Mouse (Mus musculus) heart, adult 2 months (tissue): ENCODE data around the gene Adora1. TPM values are rescaled to one million over a fixed set of nuclear protein-coding genes. Genes with fewer than 3 reads are reported as not detected.
A peak's percentile ranks its signal among the peaks of the same experiment; 100 is the strongest.
"Not testable (repeated sequence)": the region's sequence is repeated elsewhere in the genome, so short reads cannot be mapped to it uniquely, and the experiment has no call there.

Source experiments
- DNase-seq, 2 experiments: peaks; one replicate each; pipeline ENCODE4 v3.0.0; 2021
- H3K27ac ChIP-seq: fragments of 200-600 bp; 2 replicates; pipeline ENCODE4 v1.8.1; 2022
- H3K27me3 ChIP-seq: fragments of 200-500 bp; 2 replicates; pipeline ENCODE4 v1.6.1; 2012; ENCODE audit warnings: mild to moderate bottlenecking, low read length, inconsistent platforms, mixed read lengths; ENCODE audit not compliant: control insufficient read depth, insufficient read depth
- H3K36me3 ChIP-seq: fragments of 200-500 bp; 2 replicates; pipeline ENCODE4 v1.6.1; 2012; ENCODE audit warnings: low read length, inconsistent platforms; ENCODE audit not compliant: control insufficient read depth, insufficient read depth
- H3K4me1 ChIP-seq: fragments of 200-500 bp; 2 replicates; pipeline ENCODE4 v1.6.1; 2011; ENCODE audit warnings: low read length; ENCODE audit not compliant: control insufficient read depth, insufficient read depth
- H3K4me3 ChIP-seq: fragments of 200-600 bp; 2 replicates; pipeline ENCODE4 v1.8.1; 2022
- H3K79me2 ChIP-seq: fragments of 200-500 bp; replicated peaks from 2 replicates; pipeline ENCODE4 v1.6.1; 2012; ENCODE audit warnings: mild to moderate bottlenecking, inconsistent platforms, low read length, moderate library complexity, mixed read lengths; ENCODE audit not compliant: control insufficient read depth, insufficient read depth
- H3K9ac ChIP-seq: fragments of 200-500 bp; 2 replicates; pipeline ENCODE4 v1.6.1; 2012; ENCODE audit warnings: low read depth, mild to moderate bottlenecking, control low read depth, inconsistent platforms, low read length, mixed read lengths
- CTCF ChIP-seq: fragments of 200-600 bp; IDR thresholded peaks from 2 replicates; pipeline ENCODE4 v1.8.1; 2022; ENCODE audit warnings: antibody characterized with exemption, mild to moderate bottlenecking, moderate library complexity
- EP300 ChIP-seq: fragments of 200-500 bp; IDR thresholded peaks from 2 replicates; pipeline ENCODE4 v1.6.1; 2011; ENCODE audit warnings: low read depth, low read length, control low read depth; ENCODE audit not compliant: insufficient read depth
- POLR2A ChIP-seq: fragments of 200-500 bp; IDR thresholded peaks from 2 replicates; pipeline ENCODE4 v1.6.1; 2011; ENCODE audit warnings: mild to moderate bottlenecking, low read depth, low read length, control low read depth; ENCODE audit not compliant: insufficient read depth
- WGBS: fragments of 180-500 bp; shearing (Covaris S2); methylation state at CpG from one replicate; pipeline ENCODE4 v1.1.7; 2018; 5-methylcytosine and 5-hydroxymethylcytosine counted together
- intact Hi-C: fragments of 180-260 bp; cut with DNase I; formaldehyde crosslinking; loops from one replicate; pipeline ENCODE4 v1.15.1; 2025
- polyA plus RNA-seq: library from polyadenylated mRNA; depleted of rRNA; stranded (reverse); fragments of >200 nt; gene quantifications from 2 replicates; pipeline ENCODE4 v1.2.3, GENCODE M21; 2012
- total RNA-seq, 2 experiments: library from RNA; stranded (reverse); gene quantifications; 2 replicates each; pipeline ENCODE4 v1.2.3; 2021

Adora1 gene
- total and polyA plus RNA-seq, 3 experiments, result 9.6 to 19.4 (median 15.0) TPM

DNA sequence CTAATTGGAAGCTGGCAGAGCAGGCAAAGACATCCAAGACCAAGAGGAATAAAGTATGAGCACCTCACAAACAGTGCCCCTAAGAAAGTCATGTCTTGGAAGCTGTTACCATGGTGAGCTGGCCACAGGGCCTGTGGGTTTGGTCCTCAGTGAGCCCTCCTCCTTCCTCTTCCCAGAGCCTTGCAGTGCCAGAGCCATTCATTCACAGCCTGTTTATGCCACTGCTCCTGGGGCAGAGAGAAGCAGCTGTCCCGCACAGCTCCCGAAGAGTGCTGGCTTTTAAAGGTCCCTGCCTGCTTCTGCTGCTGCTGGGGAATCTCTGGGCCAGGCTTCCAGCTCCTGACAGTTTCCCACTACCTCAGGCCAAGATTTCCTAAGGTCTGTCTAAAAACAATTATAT is 30.6 kb upstream of the Adora1 start:
- Histone ChIP-seq H3K36me3 (no peaks in the 10 kb centered on the region), H3K79me2 (no peaks in the 10 kb centered on the region), H3K4me1 (no peaks in the 10 kb centered on the region), H3K27ac (no peak overlapping the region), H3K27me3 (no peaks in the 10 kb centered on the region), H3K4me3 (no peak overlapping the region), H3K9ac (no peak overlapping the region)
- intact Hi-C loops, result no loop called here
- WGBS, result 57% methylated on average over 2 of the region's 2 CpGs
- no peak for TF ChIP-seq EP300
- no peak for TF ChIP-seq POLR2A
- no peak for TF ChIP-seq CTCF
- no peak for DNase-seq

DNA sequence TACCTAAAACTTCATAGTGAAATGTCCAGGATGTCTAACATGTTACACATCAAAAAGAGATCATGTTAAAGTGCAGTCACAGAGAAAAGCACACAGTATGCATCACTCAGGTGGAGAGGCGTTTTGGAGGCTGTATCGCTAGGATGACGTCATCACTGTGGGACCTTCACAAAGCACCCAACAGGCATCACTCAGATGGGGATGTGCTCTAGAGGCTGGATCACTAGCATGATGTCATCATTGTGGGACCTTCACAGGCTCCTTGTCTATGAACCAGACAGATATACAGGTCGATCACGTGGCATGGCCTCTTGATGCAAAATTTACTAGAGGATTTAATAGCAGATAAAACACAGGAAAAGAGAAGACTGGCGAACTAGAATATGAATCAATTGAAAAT is 29.1 kb upstream of the Adora1 start:
- WGBS, result 87% methylated on average over 6 of the region's 6 CpGs
- no peak for DNase-seq
- Histone ChIP-seq H3K27me3 (no peaks in the 10 kb centered on the region), H3K9ac (no peak overlapping the region), H3K79me2 (no peaks in the 10 kb centered on the region), H3K27ac (no peak overlapping the region), H3K4me1 (no peaks in the 10 kb centered on the region), H3K36me3 (no peaks in the 10 kb centered on the region), H3K4me3 (no peak overlapping the region)
- intact Hi-C loops, result no loop called here
- TF ChIP-seq POLR2A (no peak), EP300 (no peak), CTCF (no peak)

DNA sequence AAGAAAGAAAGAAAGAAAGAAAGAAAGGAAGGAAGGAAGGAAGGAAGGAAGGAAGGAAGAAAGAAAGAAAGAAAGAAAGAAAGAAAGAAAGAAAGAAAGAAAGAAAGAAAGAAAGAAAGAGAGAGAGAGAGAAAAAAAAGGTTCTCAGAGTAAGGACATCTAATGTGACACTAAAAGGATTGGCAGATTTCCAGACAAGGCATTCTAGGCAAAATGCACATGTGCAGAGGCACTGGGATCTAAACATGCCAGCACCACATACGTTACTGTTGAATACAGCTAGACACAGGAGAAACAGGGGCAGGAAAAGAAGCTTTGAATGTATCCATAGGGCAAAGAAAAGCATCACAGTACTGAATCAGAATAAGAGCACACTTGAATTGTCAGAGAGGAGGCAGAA is 14.4 kb upstream of the Adora1 start:
- H3K79me2 ChIP-seq, H3K4me1 ChIP-seq, H3K27ac ChIP-seq, H3K4me3 ChIP-seq, H3K9ac ChIP-seq, intact Hi-C loops, H3K36me3 ChIP-seq, DNase-seq, H3K27me3 ChIP-seq: not testable (repeated sequence)
- 86% methylated on average over 1 of the region's 1 CpGs for WGBS

DNA sequence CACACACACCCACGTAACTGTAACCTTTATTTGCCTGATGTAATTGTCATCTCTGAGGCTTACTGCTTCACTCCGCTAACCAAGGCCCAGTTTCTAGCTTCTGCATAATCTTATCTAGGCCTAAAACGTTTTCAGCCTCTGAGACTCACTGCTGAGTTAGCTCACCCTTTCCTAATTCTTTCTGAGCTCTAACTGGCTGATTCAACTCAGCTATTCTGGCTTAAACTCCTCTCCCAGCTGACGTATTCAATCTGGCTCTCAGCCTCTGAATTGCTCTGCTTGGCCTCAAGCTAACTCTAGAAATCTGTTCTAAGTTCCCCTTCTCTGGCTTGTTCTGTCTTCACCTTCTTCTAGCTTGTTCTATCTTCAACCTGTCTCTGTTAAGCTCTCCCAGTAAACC is 11.4 kb upstream of the Adora1 start:
- H3K27me3 ChIP-seq, result no peaks in the 10 kb centered on the region
- no peak overlapping the region for H3K27ac ChIP-seq
- H3K9ac ChIP-seq, result no peak overlapping the region
- 45% methylated on average over 4 of the region's 4 CpGs for WGBS
- no peaks in the 10 kb centered on the region for H3K4me1 ChIP-seq
- TF ChIP-seq CTCF (no peak), EP300 (no peak), POLR2A (no peak)
- no peaks in the 10 kb centered on the region for H3K36me3 ChIP-seq
- no peak overlapping the region for H3K4me3 ChIP-seq
- DNase-seq, result peak in 1 of 2 experiments; percentile 33
- intact Hi-C loops, result no loop called here
- no peaks in the 10 kb centered on the region for H3K79me2 ChIP-seq

DNA sequence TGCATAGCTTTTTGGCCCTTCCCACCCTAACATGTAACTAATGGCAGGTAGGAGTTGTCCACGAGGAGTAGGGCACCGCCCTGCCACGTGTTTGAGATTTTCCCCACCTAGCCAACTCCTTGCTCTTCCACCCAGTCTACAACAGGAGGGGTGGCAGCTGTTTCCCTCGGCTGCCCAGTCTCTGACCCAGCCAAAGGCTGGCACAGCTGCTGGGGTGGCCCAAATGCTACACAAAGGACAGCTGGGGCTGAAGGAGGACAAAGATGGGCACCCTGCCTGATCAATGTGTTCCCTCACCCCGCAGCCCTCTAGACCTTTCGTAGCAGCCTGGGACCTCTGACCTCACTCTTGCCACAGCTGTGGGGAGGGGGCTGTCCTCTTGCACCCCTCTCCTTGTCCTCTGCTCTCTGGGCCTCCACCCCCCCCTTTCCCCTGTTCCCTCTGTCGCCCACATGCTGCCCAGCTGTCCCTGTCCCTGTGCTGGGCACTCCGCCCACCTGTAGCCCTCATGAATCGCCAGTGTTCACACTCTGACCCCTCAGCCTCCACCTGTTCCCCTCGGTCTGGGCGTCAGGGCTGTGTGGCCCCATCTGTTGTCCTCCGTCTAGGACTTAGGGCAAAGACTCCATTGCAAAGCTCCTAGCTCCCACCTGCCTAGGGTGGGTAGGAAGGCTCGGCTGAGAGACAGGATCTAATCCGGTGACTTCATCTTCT is 9.9 kb upstream of the Adora1 start:
- Histone ChIP-seq H3K4me3 (no peak overlapping the region), H3K79me2 (no peaks in the 10 kb centered on the region), H3K27ac (no peak overlapping the region), H3K36me3 (no peaks in the 10 kb centered on the region), H3K9ac (no peak overlapping the region), H3K4me1 (no peaks in the 10 kb centered on the region), H3K27me3 (no peaks in the 10 kb centered on the region)
- intact Hi-C loops, result no loop called here
- 84% methylated on average over 14 of the region's 14 CpGs for WGBS
- TF ChIP-seq EP300 (no peak), POLR2A (no peak), CTCF (no peak)
- no peak for DNase-seq

DNA sequence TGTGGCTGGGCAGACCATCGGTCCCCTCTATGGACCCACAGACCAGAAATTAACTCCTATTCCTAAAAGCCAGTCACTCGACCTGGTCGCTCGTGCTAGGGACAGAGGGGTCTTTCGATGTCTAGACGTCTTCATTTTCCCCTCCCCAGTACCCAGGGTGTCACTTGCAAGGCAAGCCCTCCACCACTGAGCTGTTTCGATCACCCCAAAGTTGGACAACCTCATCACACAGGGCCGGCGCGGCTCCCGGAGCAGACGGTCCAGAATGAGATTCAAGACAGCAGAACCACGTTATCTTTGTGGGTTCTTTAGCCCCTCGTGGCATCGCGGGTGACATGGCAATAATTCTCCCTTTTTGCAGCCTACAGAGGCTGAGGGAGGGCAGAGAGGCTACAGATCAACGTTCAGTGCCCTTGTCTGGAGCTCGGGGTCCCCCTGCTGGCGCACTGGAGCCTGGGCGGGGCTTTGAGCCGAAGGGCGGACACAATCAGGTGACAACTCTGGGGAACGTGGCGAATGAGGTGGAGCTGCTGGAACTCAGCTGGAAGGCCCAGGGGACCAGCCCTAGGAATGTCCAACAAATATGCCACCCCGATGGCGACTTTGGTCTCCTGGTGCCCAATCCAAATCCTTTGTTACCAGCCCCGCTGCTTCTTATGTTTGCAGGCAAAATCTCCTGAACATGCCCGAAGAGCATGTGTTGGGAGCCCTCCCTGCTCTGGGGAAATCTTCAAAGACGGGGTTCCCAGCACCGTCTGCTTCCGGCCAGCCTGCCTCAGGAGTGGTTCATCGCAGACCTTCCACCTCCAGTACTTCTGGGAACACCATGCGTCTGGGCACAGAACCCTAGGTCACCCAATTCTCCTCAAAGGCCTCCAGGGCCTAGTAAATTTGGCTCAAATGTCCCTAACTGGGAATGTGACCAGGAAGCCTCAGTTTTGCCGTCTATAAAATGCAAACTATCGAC is 9.0 kb upstream of the Adora1 start:
- Histone ChIP-seq H3K27ac (no peak overlapping the region), H3K27me3 (no peaks in the 10 kb centered on the region), H3K36me3 (no peaks in the 10 kb centered on the region), H3K79me2 (no peaks in the 10 kb centered on the region), H3K9ac (no peak overlapping the region), H3K4me3 (no peak overlapping the region), H3K4me1 (no peaks in the 10 kb centered on the region)
- WGBS, result 28% methylated on average over 35 of the region's 35 CpGs
- DNase-seq, result peak; percentile 88 to 93
- intact Hi-C loops, result loop anchor here (1.0 kb wide), 3 partner anchors 48 to 93 kb away; no protein-coding TSS in a partner anchor
- TF ChIP-seq CTCF (peak; percentile 97), POLR2A (no peak), EP300 (peak; percentile 95)
